Mouse (Mus musculus) ES-E14 (cell line): ENCODE measurements at regions not wholly inside any gene's neighbourhood (a gene's known extent, or its start where the extent isn't known, plus 50 kb on each side); places are given as distances from the start of the nearest gene placed in this dataset.

Experiments
- DNase-seq: peaks from one replicate; pipeline ENCODE4 v3.0.0-alpha.2; 2013; ENCODE audit warnings: low read depth, low spot score
- H3K27ac ChIP-seq: 2 replicates; pipeline ENCODE4 v1.5.1; 2012; ENCODE audit warnings: low read depth, mild to moderate bottlenecking, low read length, moderate library complexity, mixed read lengths; ENCODE audit not compliant: poor library complexity, insufficient read depth, severe bottlenecking
- H3K36me3 ChIP-seq: 2 replicates; pipeline ENCODE4 v1.6.1; 2012; ENCODE audit warnings: mild to moderate bottlenecking, low read length, moderate library complexity, mixed read lengths; ENCODE audit not compliant: control insufficient read depth, poor library complexity, insufficient read depth, severe bottlenecking
- H3K4me1 ChIP-seq, 2 experiments: fragments of 150-350 bp in 1 of 2; sonication (generic) in 1 of 2; 2 replicates each; pipeline ENCODE4 v1.6.1; 2012; ENCODE audit warnings: low read length in 2 of 2, mild to moderate bottlenecking in 1 of 2, mixed read lengths in 1 of 2; ENCODE audit not compliant: control insufficient read depth in 2 of 2, insufficient read depth in 2 of 2, poor library complexity in 1 of 2
- H3K4me3 ChIP-seq, 2 experiments: fragments of 150-350 bp in 1 of 2; sonication (generic) in 1 of 2; 2 replicates each; pipeline ENCODE4 v1.5.1; 2012; ENCODE audit warnings: low read length in 2 of 2, low read depth in 1 of 2, mild to moderate bottlenecking in 1 of 2, mixed read lengths in 1 of 2; ENCODE audit not compliant: insufficient read depth in 1 of 2, poor library complexity in 1 of 2, severe bottlenecking in 1 of 2
- H3K9ac ChIP-seq: 2 replicates; pipeline ENCODE4 v1.6.1; 2012; ENCODE audit warnings: low read depth, mild to moderate bottlenecking, low read length, mixed read lengths; ENCODE audit not compliant: poor library complexity, insufficient read depth, severe bottlenecking
- H3K9me3 ChIP-seq: fragments of 150-350 bp; sonication (generic); 2 replicates; pipeline ENCODE4 v1.6.1; 2012; ENCODE audit warnings: low read depth, mild to moderate bottlenecking, low read length; ENCODE audit not compliant: control insufficient read depth, insufficient read depth
- CHD2 ChIP-seq: IDR thresholded peaks from 2 replicates; pipeline ENCODE4 v1.6.1; 2014; ENCODE audit warnings: mild to moderate bottlenecking, low read depth, low read length, inconsistent platforms
- HCFC1 ChIP-seq: IDR thresholded peaks from 2 replicates; pipeline ENCODE4 v1.6.1; 2012; ENCODE audit warnings: low read length, inconsistent platforms, borderline replicate concordance; ENCODE audit not compliant: insufficient read depth
- MAFK ChIP-seq: IDR thresholded peaks from 2 replicates; pipeline ENCODE4 v1.6.1; 2014; ENCODE audit warnings: mild to moderate bottlenecking, low read depth, low read length, inconsistent platforms; ENCODE audit not compliant: insufficient read depth
- ZC3H11A ChIP-seq: IDR thresholded peaks from 2 replicates; pipeline ENCODE4 v1.6.1; 2012; ENCODE audit warnings: low read depth, mild to moderate bottlenecking, inconsistent platforms, low read length, borderline replicate concordance
- ZNF384 ChIP-seq: IDR thresholded peaks from 2 replicates; pipeline ENCODE4 v1.6.1; 2012; ENCODE audit warnings: low read depth, low read length, inconsistent platforms
- in situ Hi-C, 2 experiments: fragments of 600-800 bp; cut with MboI; formaldehyde crosslinking; loops; one replicate each; pipeline ENCODE4 v1.15.1; 2025; ENCODE audit warnings: low sequenced_read_pairs in 2 of 2, inconsistent platforms in 1 of 2; ENCODE audit not compliant: unreplicated experiment in 2 of 2

GRCm38 (mm10) chr10:111570501-111571258, 64.6 kb downstream of the Phlda1 start:
- H3K27ac ChIP-seq = no peak overlapping the region; the same call in 1 of the 2 replicates
- no peak overlapping the region for H3K4me3 ChIP-seq
- peak; percentile 53 for DNase-seq
- peaks cover 4 to 16% of the 10 kb centered on the region in 2 experiments; a peak in 3 of 4 replicates for H3K4me1 ChIP-seq
- H3K36me3 ChIP-seq = no peaks in the 10 kb centered on the region
- H3K9me3 ChIP-seq = no peaks in the 10 kb centered on the region
- TF ChIP-seq ZC3H11A (no peak), CHD2 (no peak), HCFC1 (no peak), ZNF384 (no peak), MAFK (no peak)
- 0 out of 2 replicates have a peak overlapping the region, but pooled peaks have one; percentile 7 for H3K9ac ChIP-seq
- in situ Hi-C loops = no loop called here

GRCm38 (mm10) chr10:111574231-111574630, 68.1 kb downstream of the Phlda1 start:
- peak overlapping the region; percentile 26; the same call in 1 of the 2 replicates for H3K9ac ChIP-seq
- in situ Hi-C loops = no loop called here
- H3K9me3 ChIP-seq = no peaks in the 10 kb centered on the region
- TF ChIP-seq CHD2 = no peak
- TF ChIP-seq HCFC1 = no peak
- no peak for TF ChIP-seq MAFK
- no peak for TF ChIP-seq ZC3H11A
- no peak for TF ChIP-seq ZNF384
- H3K4me3 ChIP-seq = no peak overlapping the region
- peak; percentile 65 for DNase-seq
- H3K27ac ChIP-seq = peak overlapping the region; percentile 72; the same call in 1 of the 2 replicates
- peaks cover 12 to 25% of the 10 kb centered on the region in 2 experiments; a peak in 3 of 4 replicates for H3K4me1 ChIP-seq
- no peaks in the 10 kb centered on the region for H3K36me3 ChIP-seq

DNA sequence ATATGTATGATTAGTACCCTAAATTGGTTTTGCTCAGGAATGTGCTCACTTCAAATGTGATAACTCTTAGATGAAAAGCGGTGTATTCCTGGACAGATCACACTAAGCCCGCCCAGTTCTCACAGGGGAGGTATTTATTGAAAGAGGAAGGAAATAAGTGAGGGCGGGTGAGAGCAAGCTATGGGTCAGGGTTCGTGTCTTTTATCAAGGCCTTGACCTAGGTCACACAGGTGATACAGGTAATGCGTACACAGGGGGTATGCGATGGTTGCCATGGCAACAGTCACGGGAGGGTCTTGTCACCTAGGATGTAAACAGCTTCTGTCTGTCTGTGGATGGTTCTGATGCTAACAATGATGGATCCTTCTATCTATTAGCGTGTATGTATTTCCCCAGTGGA, 68.7 kb downstream of the Phlda1 start:
- Histone ChIP-seq H3K36me3 (no peaks in the 10 kb centered on the region), H3K9me3 (no peaks in the 10 kb centered on the region), H3K4me3 (no peak overlapping the region), H3K9ac (no peak overlapping the region), H3K27ac (peak overlapping the region; percentile 56; the same call in 1 of the 2 replicates), H3K4me1 (peaks cover 12 to 30% of the 10 kb centered on the region in 2 experiments; a peak in 3 of 4 replicates)
- no peak for DNase-seq
- in situ Hi-C loops = no loop called here
- TF ChIP-seq ZNF384 (no peak), CHD2 (no peak), ZC3H11A (no peak), HCFC1 (no peak), MAFK (no peak)

DNA sequence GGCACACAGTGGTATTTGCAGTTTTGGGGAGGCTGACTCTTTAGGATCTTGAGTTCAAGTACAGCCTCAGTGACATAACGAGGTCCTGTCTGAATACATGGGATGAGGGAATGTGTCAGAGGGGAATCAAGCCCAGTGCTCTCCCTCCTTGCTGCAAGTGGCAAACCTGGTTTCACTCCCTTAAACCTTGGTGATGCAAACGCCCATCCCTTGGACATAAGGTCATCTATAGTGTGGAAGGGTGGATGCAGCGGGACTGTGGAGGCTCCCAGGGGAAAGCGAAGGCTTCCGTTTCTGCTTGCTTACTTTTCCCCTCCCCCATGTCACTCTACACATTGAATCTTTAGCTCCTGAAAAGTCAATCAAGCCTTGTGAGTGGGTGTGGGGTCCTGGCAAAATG, 69.2 kb downstream of the Phlda1 start:
- no peak overlapping the region; the same call in 1 of the 2 replicates for H3K9ac ChIP-seq
- H3K4me3 ChIP-seq = no peak overlapping the region
- H3K27ac ChIP-seq = peak overlapping the region; percentile 90
- H3K9me3 ChIP-seq = no peaks in the 10 kb centered on the region
- TF ChIP-seq HCFC1 (no peak), MAFK (no peak), ZNF384 (no peak), ZC3H11A (no peak), CHD2 (no peak)
- no peak for DNase-seq
- peaks cover 12 to 31% of the 10 kb centered on the region in 2 experiments; a peak in 3 of 4 replicates for H3K4me1 ChIP-seq
- in situ Hi-C loops = no loop called here
- no peaks in the 10 kb centered on the region for H3K36me3 ChIP-seq
